Mouse (Mus musculus): ENCODE results near the gene Ankrd26.

The Ankrd26 gene

GRCm38 (mm10) chr6:118520668-118521067 lies 41.4 kb downstream of the Ankrd26 start:
- ChIA-PET POLR2A (no interaction called here), CTCF (no interaction called here)

- POLR2A ChIA-PET, result no interaction called here
- CTCF ChIA-PET, result no interaction called here
Measured at GRCm38 (mm10) chr6:118513335-118514012, 48.6 kb downstream of the Ankrd26 start.

- CTCF ChIA-PET, result interaction anchor here in 1 of 4 experiments (0.7 kb wide), 1 partner anchor 497 kb away, joined by 3 read pairs; no protein-coding TSS in a partner anchor
Measured at GRCm38 (mm10) chr6:118499010-118499409, 63.0 kb downstream of the Ankrd26 start.

GRCm38 (mm10) chr6:118482125-118482524 lies 79.9 kb downstream of the Ankrd26 start:
- POLR2A ChIA-PET, result no interaction called here
- CTCF ChIA-PET, result no interaction called here

More at GRCm38 (mm10) chr6:118499010-118499409, 63.0 kb downstream of the Ankrd26 start:
- POLR2A ChIA-PET, result no interaction called here

- ChIA-PET CTCF (no interaction called here), POLR2A (interaction anchor here in 3 of 4 experiments (0.6 to 2.9 kb wide), 7 partner anchors 9 to 60 kb away, joined by 3 to 9 read pairs (median 3); partner anchors contain the start of gene Bms1 (in 2 of the 3))
Measured at GRCm38 (mm10) chr6:118478957-118479708, 82.9 kb downstream of the Ankrd26 start, which contains the start of gene Zfp9. TSS of gene Zfp9 (minus strand) at chr6:118479320.

- ChIA-PET CTCF (no interaction called here), POLR2A (interaction anchor here in 2 of 4 experiments (0.6 to 2.9 kb wide), 9 partner anchors 10 to 227 kb away, joined by 3 to 9 read pairs (median 3); partner anchors contain the start of gene Bms1 (in 2 of the 2))
Measured at GRCm38 (mm10) chr6:118477875-118478785, 83.9 kb downstream of the Ankrd26 start.

- ChIA-PET CTCF (no interaction called here), POLR2A (no interaction called here)
Measured at GRCm38 (mm10) chr6:118462069-118462705, 99.8 kb downstream of the Ankrd26 start.

- POLR2A ChIA-PET, result interaction anchor here in 1 of 4 experiments (1.0 kb wide), 1 partner anchor 39 kb away, joined by 3 read pairs; no protein-coding TSS in a partner anchor
- CTCF ChIA-PET, result interaction anchor here in 1 of 4 experiments (1.1 kb wide), 1 partner anchor 38 kb away, joined by 3 read pairs; the partner anchor contains the start of gene Bms1
Measured at GRCm38 (mm10) chr6:118457726-118458125, 104.3 kb downstream of the Ankrd26 start.

GRCm38 (mm10) chr6:118455042-118455631 lies 106.9 kb downstream of the Ankrd26 start, which contains the start of gene Zfp248:
TSS of gene Zfp248 (minus strand) at chr6:118455528.
- CTCF ChIA-PET, result interaction anchor here in 3 of 4 experiments (0.6 to 1.1 kb wide), 6 partner anchors 10 to 526 kb away, joined by 3 to 4 read pairs (median 3); partner anchors contain the start of gene Bms1 (in 3 of the 3)

GRCm38 (mm10) chr6:118454452-118454851 lies 107.6 kb downstream of the Ankrd26 start:
- ChIA-PET CTCF (interaction anchor here in 3 of 4 experiments (0.7 to 1.1 kb wide), 4 partner anchors 11 to 35 kb away, joined by 3 to 4 read pairs (median 3); partner anchors contain the start of gene Bms1 (in 3 of the 3)), POLR2A (interaction anchor here in 2 of 4 experiments (0.8 to 1.6 kb wide), 4 partner anchors 10 to 97 kb away, joined by 3 to 8 read pairs (median 3); partner anchors contain the start of gene Bms1 (in 2 of the 2))

More at GRCm38 (mm10) chr6:118455042-118455631, 106.9 kb downstream of the Ankrd26 start, which contains the start of gene Zfp248:
- POLR2A ChIA-PET, result interaction anchor here in 3 of 4 experiments (0.6 to 1.6 kb wide), 7 partner anchors 14 to 554 kb away, joined by 3 to 8 read pairs (median 3); partner anchors contain the start of genes Bms1 (in 2 of the 3) and Ankrd26 (in 1 of the 3)

All from embryonic stem cell, embryonic (primary cell).